In the genomic region with DNA sequence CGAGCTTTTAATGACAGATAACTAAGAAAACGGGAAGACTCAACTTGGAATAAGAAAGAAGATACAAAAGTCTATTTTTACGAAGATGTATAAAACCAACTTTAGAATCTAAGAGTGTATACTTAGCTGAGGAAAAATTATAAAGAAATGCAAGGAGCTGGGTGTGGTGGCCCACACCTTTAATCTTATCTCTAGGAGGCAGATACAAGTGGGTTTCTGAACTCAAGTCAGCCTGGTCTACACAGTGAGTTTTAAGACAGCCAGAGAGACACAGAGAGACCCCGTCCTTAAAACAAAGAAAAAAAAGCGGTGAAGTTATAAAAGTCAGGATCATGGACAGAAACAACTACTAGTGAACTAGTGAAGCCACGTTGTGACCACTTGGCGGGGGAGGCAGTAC, we compare ENCODE assay signal across 14 mouse cellular contexts. TPM values are rescaled to one million over a fixed set of nuclear protein-coding genes. Genes with fewer than 3 reads are reported as not detected.
"Had no signal": no experiment of that assay in that cellular context is flagged by ENCODE, and none has a peak within 500 bp of the region (broad histone marks: within the 10 kb centered on the region; RNA-seq: fewer than 3 reads in every experiment).

No protein-coding gene starts in this region.

- H3K27me3 ChIP-seq: intestine, embryonic 15.5 days; lung, embryonic 15.5 days had no signal

- ATAC-seq: intestine, embryonic 15.5 days had no signal

- DNase-seq: kidney, adult 11 months; kidney, adult 8-10 months; kidney, postnatal 14 days; kidney, postnatal 4 days; lung, adult 18-20 months; lung, postnatal 4 days; midbrain, embryonic 14.5 days; thymus, adult 18-20 months; thymus, postnatal 36 days had no signal

- H3K4me3 ChIP-seq: intestine, embryonic 15.5 days; lung, embryonic 15.5 days had no signal

- H3K36me3 ChIP-seq: intestine, embryonic 15.5 days; lung, embryonic 15.5 days had no signal

- H3K4me2 ChIP-seq: intestine, embryonic 15.5 days; lung, embryonic 15.5 days; midbrain, embryonic 11.5 days had no signal

- H3K4me1 ChIP-seq: intestine, embryonic 15.5 days; lung, embryonic 15.5 days had no signal

- H3K9ac ChIP-seq: intestine, embryonic 15.5 days; lung, embryonic 15.5 days had no signal

- H3K9me3 ChIP-seq: intestine, embryonic 15.5 days; lung, embryonic 15.5 days had no signal

- H3K27ac ChIP-seq: intestine, embryonic 15.5 days; lung, embryonic 15.5 days had no signal

RNA-seq across cellular contexts. Expression of a gene that starts 10.6 kb away (rescaled TPM):
- total RNA-seq: megakaryocyte progenitor cell, adult 5-6 weeks; megakaryocyte-erythroid progenitor cell, adult 5-6 weeks had no signal
